ENCODE assay signal across 8 mouse cellular contexts in the genomic region with DNA sequence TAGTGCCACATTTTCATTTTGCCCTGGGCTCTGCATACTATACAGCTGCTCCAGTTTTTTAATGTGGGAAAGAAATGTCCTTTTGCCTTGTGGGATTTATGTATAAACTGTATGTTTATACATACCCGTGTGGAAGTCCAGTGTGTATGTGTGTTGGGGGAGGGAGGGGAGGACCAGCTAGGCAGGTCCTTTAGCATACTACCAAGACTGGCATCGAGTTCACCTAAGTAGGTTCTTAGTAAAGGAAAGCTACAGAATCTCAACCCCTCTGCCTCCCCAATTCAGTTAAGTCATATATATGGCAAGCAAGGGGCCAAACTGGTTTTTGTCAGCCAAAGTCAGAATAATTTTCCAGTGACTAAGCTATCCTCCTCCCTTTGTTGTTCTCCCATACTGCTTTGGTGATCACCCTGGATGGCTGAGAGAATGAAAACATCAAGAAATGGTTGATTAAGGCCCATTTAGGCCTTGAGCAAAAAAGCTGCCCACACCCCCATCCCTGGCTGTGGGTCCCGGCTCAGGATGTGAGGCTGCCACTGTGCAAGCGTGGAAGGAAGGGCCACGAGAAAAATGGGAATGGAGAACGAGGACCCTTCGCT. TPM values are rescaled to one million over a fixed set of nuclear protein-coding genes. Genes with fewer than 3 reads are reported as not detected.
DNase-seq lines count a peak whose midpoint lies in the region; ATAC-seq and TF ChIP-seq lines count a peak whose summit lies in the region.

No protein-coding gene starts in this region.

- no peak for TF ChIP-seq POLR2A in bone marrow macrophage, adult 2 months (IDR thresholded peaks at IDR 0.05; ENCODE audit: borderline replicate concordance, low read depth, low read length)

- no peaks in the 10 kb centered on the region for H3K36me3 ChIP-seq in kidney, embryonic 15.5 days
- no peaks in the 10 kb centered on the region for H3K36me3 ChIP-seq in hindbrain, embryonic 12.5 days
- no peaks in the 10 kb centered on the region for H3K36me3 ChIP-seq in midbrain, embryonic 14.5 days (ENCODE audit: control insufficient read depth, insufficient read depth, low read length)

- H3K27me3 ChIP-seq in kidney, embryonic 15.5 days: no peaks in the 10 kb centered on the region
- H3K27me3 ChIP-seq in hindbrain, embryonic 12.5 days: no peaks in the 10 kb centered on the region
- no peaks in the 10 kb centered on the region for H3K27me3 ChIP-seq in midbrain, embryonic 14.5 days (ENCODE audit: control insufficient read depth, insufficient read depth, low read length)

- peak; percentile 33 for ATAC-seq in kidney, embryonic 15.5 days (replicated peaks; ENCODE audit: low FRiP score)
- ATAC-seq in hindbrain, embryonic 12.5 days (ENCODE audit: low FRiP score): peak; percentile 46
- peak; percentile 4; the same call in 1 of the 2 replicates for ATAC-seq in midbrain, embryonic 14.5 days (ENCODE audit: low FRiP score, low TSS enrichment)

- H3K9ac ChIP-seq in kidney, embryonic 15.5 days: peak overlapping the region; percentile 49
- peak overlapping the region; percentile 63 for H3K9ac ChIP-seq in hindbrain, embryonic 12.5 days
- peak overlapping the region; percentile 55; the same call in 1 of the 2 replicates for H3K9ac ChIP-seq in midbrain, embryonic 14.5 days (replicated peaks; ENCODE audit: low read length)

- peaks cover 6% of the 10 kb centered on the region for H3K4me1 ChIP-seq in kidney, embryonic 15.5 days
- peaks cover 15% of the 10 kb centered on the region for H3K4me1 ChIP-seq in bone marrow macrophage, adult 2 months (ENCODE audit: control insufficient read depth, insufficient read depth, low read length)
- H3K4me1 ChIP-seq in hindbrain, embryonic 12.5 days: peaks cover 5% of the 10 kb centered on the region
- H3K4me1 ChIP-seq in midbrain, embryonic 14.5 days (ENCODE audit: control insufficient read depth, insufficient read depth, low read length): peaks cover 5% of the 10 kb centered on the region

- H3K4me2 ChIP-seq in kidney, embryonic 15.5 days: peak overlapping the region; percentile 76
- peak overlapping the region; percentile 61 for H3K4me2 ChIP-seq in hindbrain, embryonic 12.5 days (replicated peaks)
- peak overlapping the region; percentile 62 for H3K4me2 ChIP-seq in midbrain, embryonic 14.5 days (ENCODE audit: low read length)

- no peaks in the 10 kb centered on the region for H3K9me3 ChIP-seq in kidney, embryonic 15.5 days (replicated peaks)
- H3K9me3 ChIP-seq in hindbrain, embryonic 12.5 days (replicated peaks): no peaks in the 10 kb centered on the region
- H3K9me3 ChIP-seq in midbrain, embryonic 14.5 days (ENCODE audit: control insufficient read depth, low read length): no peaks in the 10 kb centered on the region

- peak overlapping the region; percentile 47 for H3K4me3 ChIP-seq in kidney, embryonic 15.5 days (replicated peaks)
- H3K4me3 ChIP-seq in bone marrow macrophage, adult 2 months (ENCODE audit: insufficient read depth, low read length): peak overlapping the region; percentile 52
- peak overlapping the region; percentile 31 for H3K4me3 ChIP-seq in hindbrain, embryonic 12.5 days
- peak overlapping the region; percentile 29 for H3K4me3 ChIP-seq in midbrain, embryonic 14.5 days (replicated peaks; ENCODE audit: low read depth, low read length)

- peak overlapping the region; percentile 78 for H3K27ac ChIP-seq in kidney, embryonic 15.5 days
- peak overlapping the region; percentile 59 for H3K27ac ChIP-seq in bone marrow macrophage, adult 2 months (ENCODE audit: insufficient read depth, low read depth, low read length)
- peak overlapping the region; percentile 83 for H3K27ac ChIP-seq in hindbrain, embryonic 12.5 days
- H3K27ac ChIP-seq in midbrain, embryonic 14.5 days (replicated peaks; ENCODE audit: low read depth, low read length): peak overlapping the region; percentile 89

- no peak for DNase-seq in kidney, postnatal 36 days
- no peak for DNase-seq in midbrain, embryonic 14.5 days
- DNase-seq in embryo, embryonic 9.5 days (ENCODE audit: extremely low spot score): no peak
- DNase-seq in gastrocnemius, adult 18-20 months (ENCODE audit: low spot score): no peak
- no peak for DNase-seq in cerebellum, adult 9-10 months

- no peak for TF ChIP-seq CTCF in bone marrow macrophage, adult 2 months (IDR thresholded peaks at IDR 0.05; ENCODE audit: low read depth, low read length)

- 22% methylated on average over 7 of the region's 7 CpGs for WGBS in kidney, embryonic 15.5 days
- 22% methylated on average over 7 of the region's 7 CpGs for WGBS in hindbrain, embryonic 12.5 days
- 26% methylated on average over 7 of the region's 7 CpGs for WGBS in midbrain, embryonic 14.5 days

RNA-seq across cellular contexts. Expression of a gene that starts 6.1 kb away (rescaled TPM):
- polyA plus RNA-seq in kidney, embryonic 15.5 days (2015; fragmentation: Nextera tagmentation; extraction: Ambion mirVana): 18.8 and 20.4 TPM in 2 replicates
- polyA plus RNA-seq in bone marrow macrophage, adult 2 months (2012; ENCODE audit: insufficient read depth, insufficient read length, missing spikeins): 127 and 140 TPM in 2 replicates
- 17.9 and 19.2 TPM in 2 replicates for polyA plus RNA-seq in hindbrain, embryonic 12.5 days (2016; fragmentation: Nextera tagmentation; extraction: Ambion mirVana)
- polyA plus RNA-seq in midbrain, embryonic 14.5 days (2014; fragmentation: Nextera tagmentation; extraction: Ambion mirVana): 9.0 and 22.2 TPM in 2 replicates
- total RNA-seq in gastrocnemius, adult 18-20 months (2021): 10 to 100 TPM; 11.7 to 11.8 TPM
